Mouse (Mus musculus) stomach, embryonic 15.5 days (tissue): ENCODE measurements around the gene Gid8. TPM values are rescaled to one million over a fixed set of nuclear protein-coding genes. Genes with fewer than 3 reads are reported as not detected.

Experiments
- ATAC-seq: fragments of 200-750 bp; cut with Nextera tagmentation; 2 replicates; pipeline ENCODE4 v1.8.0; 2017; ENCODE audit warnings: low read depth, moderate number of reproducible peaks, moderate TSS enrichment; ENCODE audit not compliant: insufficient read depth, low FRiP score
- H3K27ac ChIP-seq: fragments of 300-500 bp; sonication (generic); 2 replicates; pipeline ENCODE4 v1.5.1; 2015; ENCODE audit warnings: mild to moderate bottlenecking, inconsistent platforms
- H3K27me3 ChIP-seq: fragments of 300-500 bp; sonication (generic); replicated peaks from 2 replicates; pipeline ENCODE4 v1.6.1; 2015; ENCODE audit warnings: inconsistent platforms
- H3K36me3 ChIP-seq: fragments of 300-500 bp; sonication (generic); 2 replicates; pipeline ENCODE4 v1.6.1; 2015; ENCODE audit warnings: inconsistent platforms
- H3K4me1 ChIP-seq: fragments of 300-500 bp; sonication (generic); 2 replicates; pipeline ENCODE4 v1.6.1; 2015; ENCODE audit warnings: inconsistent platforms
- H3K4me2 ChIP-seq: fragments of 300-500 bp; sonication (generic); 2 replicates; pipeline ENCODE4 v1.6.1; 2015; ENCODE audit warnings: mild to moderate bottlenecking, inconsistent platforms
- H3K4me3 ChIP-seq: fragments of 300-500 bp; sonication (generic); replicated peaks from 2 replicates; pipeline ENCODE4 v1.5.1; 2015; ENCODE audit warnings: inconsistent platforms
- H3K9ac ChIP-seq: fragments of 300-500 bp; sonication (generic); 2 replicates; pipeline ENCODE4 v1.6.1; 2015; ENCODE audit warnings: inconsistent platforms
- H3K9me3 ChIP-seq: fragments of 300-500 bp; sonication (generic); 2 replicates; pipeline ENCODE4 v1.6.1; 2016; ENCODE audit warnings: inconsistent platforms
- WGBS: fragments of 180-500 bp; shearing (Covaris S2); methylation state at CpG from one replicate; pipeline ENCODE4 v1.1.7; 2015; 5-methylcytosine and 5-hydroxymethylcytosine counted together
- polyA plus RNA-seq: library from polyadenylated mRNA; unstranded; fragments of >200 nt; fragmentation: Nextera tagmentation; extraction: Ambion mirVana; gene quantifications from 2 replicates; pipeline ENCODE4 v1.2.1, GENCODE M21; 2015

Gid8 gene
- polyA plus RNA-seq, 1 experiment from 2014 or later = 61.4 TPM

DNA sequence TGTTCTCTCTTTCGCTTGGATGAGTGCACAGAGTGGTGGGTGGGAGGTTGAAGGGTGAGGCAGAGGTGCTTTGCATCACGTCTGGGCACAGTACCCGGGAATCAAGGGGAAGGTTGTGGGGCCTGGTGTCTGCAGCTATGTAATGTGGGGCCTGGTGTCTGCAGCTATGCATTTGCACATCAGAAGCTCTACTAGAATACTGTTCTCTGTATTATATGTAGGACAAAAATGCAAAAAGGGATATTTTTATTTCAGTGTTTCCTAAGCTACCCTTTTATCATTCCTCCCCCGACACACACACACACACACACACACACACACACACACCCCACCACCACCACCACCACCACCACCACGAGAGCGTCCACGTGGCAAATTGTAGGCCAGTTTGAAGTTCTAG is 25.3 kb downstream of the Gid8 start:
- WGBS = 78% methylated on average over 7 of the region's 7 CpGs
- Histone ChIP-seq H3K4me3 (no peak overlapping the region), H3K36me3 (no peaks in the 10 kb centered on the region), H3K9ac (no peak overlapping the region), H3K27me3 (0 out of 2 replicates have a peak, but pooled peaks cover 4% of the 10 kb centered on the region), H3K4me1 (0 out of 2 replicates have a peak, but pooled peaks cover 4% of the 10 kb centered on the region), H3K27ac (no peak overlapping the region), H3K9me3 (no peaks in the 10 kb centered on the region), H3K4me2 (no peak overlapping the region)
- no peak for ATAC-seq

DNA sequence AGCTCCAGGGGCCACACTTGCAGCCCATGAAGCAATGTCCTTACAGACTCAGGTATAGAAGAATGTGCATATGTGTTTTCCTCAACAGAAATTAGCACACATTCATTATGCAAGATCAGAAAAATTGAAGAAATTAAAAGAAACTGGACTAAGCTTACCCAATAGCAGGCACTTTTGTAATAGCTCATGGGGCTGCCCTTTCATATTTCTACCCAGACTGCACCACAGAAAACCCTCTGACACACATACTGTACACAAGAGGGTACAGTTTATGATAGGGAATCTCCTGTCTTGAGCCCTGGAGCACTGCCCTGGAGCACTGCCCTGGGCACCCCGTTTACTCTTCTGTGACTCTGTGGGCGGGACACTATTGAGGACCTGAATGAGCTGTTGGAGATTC is 28.1 kb downstream of the Gid8 start:
- ATAC-seq = no peak
- H3K4me3 ChIP-seq = no peak overlapping the region

DNA sequence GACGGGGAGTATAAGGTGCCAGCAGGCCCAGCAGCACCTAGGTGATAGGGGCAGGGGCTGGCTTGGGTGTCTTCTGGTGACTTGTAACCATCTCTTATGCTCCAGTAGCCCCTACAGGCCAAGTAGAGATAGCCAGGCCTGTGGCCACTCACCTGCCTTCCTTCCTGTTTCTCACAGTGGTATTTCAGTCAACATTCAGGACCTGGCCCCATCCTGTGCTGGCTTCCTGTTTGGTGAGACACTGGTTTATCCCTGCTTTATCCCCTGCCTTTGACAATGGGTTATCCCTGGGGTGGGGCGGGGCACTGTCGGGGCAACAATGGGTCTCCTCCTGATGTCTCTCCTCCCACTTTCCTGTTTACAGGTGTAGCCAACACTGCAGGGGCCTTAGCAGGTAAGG is 30.4 kb downstream of the Gid8 start:
- no peak overlapping the region for H3K27ac ChIP-seq
- H3K4me1 ChIP-seq = no peaks in the 10 kb centered on the region
- no peak overlapping the region for H3K9ac ChIP-seq
- 0 out of 2 replicates have a peak, but pooled peaks cover 4% of the 10 kb centered on the region for H3K27me3 ChIP-seq
- no peak overlapping the region for H3K4me3 ChIP-seq
- no peaks in the 10 kb centered on the region for H3K9me3 ChIP-seq
- ATAC-seq = no peak
- no peaks in the 10 kb centered on the region for H3K36me3 ChIP-seq
- 24% methylated on average over 3 of the region's 3 CpGs for WGBS
- H3K4me2 ChIP-seq = no peak overlapping the region

More for the DNA sequence above, 28.1 kb downstream of the Gid8 start:
- Histone ChIP-seq H3K4me1 (no peaks in the 10 kb centered on the region), H3K4me2 (no peak overlapping the region), H3K36me3 (no peaks in the 10 kb centered on the region), H3K27ac (no peak overlapping the region), H3K9ac (no peak overlapping the region), H3K9me3 (no peaks in the 10 kb centered on the region), H3K27me3 (0 out of 2 replicates have a peak, but pooled peaks cover 4% of the 10 kb centered on the region)
- 85% methylated on average over 2 of the region's 2 CpGs for WGBS

DNA sequence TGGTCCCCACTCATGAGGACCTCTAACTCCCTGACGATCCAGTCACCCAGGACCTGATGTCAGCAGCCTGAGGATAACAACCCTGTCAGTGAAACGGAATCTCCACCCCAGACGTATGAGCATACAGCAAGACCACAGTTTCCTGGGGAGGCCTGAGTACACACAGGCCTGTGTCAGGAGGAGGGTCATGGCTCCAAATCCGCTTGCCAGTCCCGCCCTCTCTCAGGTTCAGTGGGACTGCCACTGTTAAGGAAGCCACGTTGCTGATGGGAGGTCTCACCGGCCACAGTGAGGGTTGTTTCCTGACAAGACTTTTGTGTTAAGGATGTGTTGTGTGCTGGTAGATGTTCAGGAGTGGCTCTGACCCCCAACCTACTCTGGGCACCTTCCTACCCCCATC is 31.5 kb downstream of the Gid8 start:
- Histone ChIP-seq H3K36me3 (no peaks in the 10 kb centered on the region), H3K27me3 (0 out of 2 replicates have a peak, but pooled peaks cover 4% of the 10 kb centered on the region), H3K9me3 (no peaks in the 10 kb centered on the region), H3K9ac (no peak overlapping the region), H3K27ac (no peak overlapping the region), H3K4me2 (no peak overlapping the region), H3K4me3 (no peak overlapping the region), H3K4me1 (no peaks in the 10 kb centered on the region)
- WGBS = 64% methylated on average over 7 of the region's 7 CpGs
- ATAC-seq = no peak

DNA sequence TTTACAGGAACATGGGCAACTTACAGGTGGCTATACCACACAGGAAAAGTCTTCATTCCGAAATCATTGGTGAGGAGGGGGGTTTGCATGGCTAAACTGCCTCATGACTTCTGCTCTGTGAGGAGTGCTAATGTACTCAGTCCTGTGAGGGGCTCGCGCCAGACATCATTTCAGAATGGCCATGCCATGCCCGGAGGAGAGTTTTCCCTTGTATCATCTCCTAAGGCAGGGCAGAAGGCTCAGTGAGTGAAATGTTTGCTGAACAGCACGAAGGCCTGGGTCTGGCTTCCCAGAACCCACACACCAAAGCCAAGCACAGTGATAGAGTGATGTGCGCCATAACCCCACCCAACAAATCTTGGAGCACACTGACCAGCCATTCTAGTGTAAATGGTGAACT is 32.9 kb downstream of the Gid8 start:
- H3K4me1 ChIP-seq = no peaks in the 10 kb centered on the region
- H3K27ac ChIP-seq = no peak overlapping the region
- no peak overlapping the region for H3K4me2 ChIP-seq
- ATAC-seq = no peak
- no peak overlapping the region for H3K4me3 ChIP-seq
- no peak overlapping the region for H3K9ac ChIP-seq
- WGBS = 86% methylated on average over 6 of the region's 6 CpGs
- 0 out of 2 replicates have a peak, but pooled peaks cover 4% of the 10 kb centered on the region for H3K27me3 ChIP-seq
- no peaks in the 10 kb centered on the region for H3K9me3 ChIP-seq
- no peaks in the 10 kb centered on the region for H3K36me3 ChIP-seq

DNA sequence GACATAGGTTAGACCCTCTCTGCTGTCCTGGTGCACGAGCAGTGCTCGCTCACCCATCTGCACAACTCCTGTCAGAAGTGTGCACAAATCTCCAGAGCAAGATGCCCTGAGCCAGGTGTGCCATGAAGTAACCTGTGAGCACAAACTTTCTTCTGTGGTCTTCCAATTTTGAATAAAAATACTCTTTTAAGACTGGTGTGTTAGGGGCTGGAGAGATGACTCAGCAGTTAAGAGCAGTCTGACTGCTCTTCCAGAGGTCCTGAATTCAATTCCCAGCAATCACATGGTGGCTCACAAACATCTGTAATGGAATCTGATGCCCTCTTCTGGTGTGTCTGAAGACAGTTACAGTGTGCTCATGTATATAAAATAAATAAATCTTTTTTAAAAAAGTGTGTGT is 33.4 kb downstream of the Gid8 start:
- WGBS = 79% methylated on average over 2 of the region's 2 CpGs

DNA sequence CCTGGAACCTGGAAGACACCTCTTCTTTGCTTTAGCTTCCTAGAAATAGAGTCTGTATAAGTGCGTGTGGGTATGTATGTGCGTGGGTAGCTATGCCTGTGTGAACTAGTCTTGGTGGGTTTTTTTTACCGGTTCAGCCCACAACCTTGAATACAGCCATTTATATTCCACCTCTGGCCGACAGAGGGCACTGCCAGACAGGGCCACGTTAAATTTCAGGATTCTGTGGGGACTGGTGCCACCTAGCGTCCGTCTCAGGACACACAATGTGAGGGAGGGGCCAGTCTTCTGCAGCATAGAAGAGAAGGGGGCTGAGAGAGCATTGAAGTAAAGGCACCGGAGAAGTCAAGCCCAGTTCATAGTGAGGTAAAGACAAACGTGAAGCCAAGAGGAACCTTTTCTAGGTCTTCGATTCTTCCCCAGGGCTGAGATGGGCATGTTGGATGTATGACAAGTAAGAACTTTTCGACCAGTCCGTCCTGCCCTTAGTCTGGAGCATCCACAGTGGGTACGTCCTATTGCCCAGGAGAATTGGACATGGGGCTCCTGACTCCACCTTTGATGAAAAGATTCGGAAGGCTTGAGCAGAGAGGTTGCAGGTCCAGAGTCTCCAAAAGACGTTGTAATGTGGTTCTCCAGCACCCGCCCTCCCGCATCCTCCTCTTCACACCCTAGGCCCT is 35.5 kb downstream of the Gid8 start:
- H3K9ac ChIP-seq = no peak overlapping the region
- WGBS = 34% methylated on average over 17 of the region's 17 CpGs

More for the DNA sequence above, 33.4 kb downstream of the Gid8 start:
- Histone ChIP-seq H3K4me2 (no peak overlapping the region), H3K27me3 (0 out of 2 replicates have a peak, but pooled peaks cover 4% of the 10 kb centered on the region), H3K27ac (no peak overlapping the region), H3K4me1 (no peaks in the 10 kb centered on the region), H3K36me3 (no peaks in the 10 kb centered on the region), H3K4me3 (no peak overlapping the region), H3K9ac (no peak overlapping the region), H3K9me3 (no peaks in the 10 kb centered on the region)
- no peak for ATAC-seq

DNA sequence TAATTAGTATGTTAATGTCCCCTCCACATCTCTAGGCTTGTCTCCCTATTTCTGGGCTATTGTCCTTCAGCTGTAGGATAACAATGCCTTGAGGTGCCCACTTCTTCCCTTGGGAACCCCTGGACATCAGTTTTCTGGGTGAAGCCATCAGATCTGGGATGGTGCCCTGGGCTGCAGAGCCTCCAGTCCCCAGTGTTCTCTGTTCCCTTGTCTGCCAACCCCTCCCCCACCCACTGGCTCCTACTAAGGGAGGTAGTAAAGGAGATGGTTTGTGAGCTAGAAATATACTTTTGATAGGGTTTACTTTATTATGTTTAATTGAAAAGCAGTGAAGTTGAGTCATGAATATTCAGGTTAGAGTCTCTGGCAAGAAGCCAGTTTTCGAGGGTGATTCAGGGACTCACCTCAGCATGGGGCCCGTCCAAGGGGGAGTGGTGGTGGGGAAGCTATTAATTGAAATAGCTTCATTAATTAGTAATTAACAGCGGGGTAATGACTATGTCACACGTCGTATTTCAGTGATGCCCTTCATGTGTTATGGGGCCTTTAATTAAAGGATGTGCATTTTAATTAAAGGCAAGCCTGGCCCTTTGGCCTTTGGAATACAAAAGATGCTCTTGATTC is 36.8 kb downstream of the Gid8 start:
- Histone ChIP-seq H3K4me3 (no peak overlapping the region), H3K4me1 (no peaks in the 10 kb centered on the region), H3K27me3 (no peaks in the 10 kb centered on the region), H3K9ac (no peak overlapping the region), H3K9me3 (no peaks in the 10 kb centered on the region), H3K4me2 (no peak overlapping the region), H3K36me3 (no peaks in the 10 kb centered on the region), H3K27ac (no peak overlapping the region)
- ATAC-seq = no peak
- 47% methylated on average over 5 of the region's 5 CpGs for WGBS

More for the DNA sequence above, 35.5 kb downstream of the Gid8 start:
- Histone ChIP-seq H3K9me3 (no peaks in the 10 kb centered on the region), H3K36me3 (no peaks in the 10 kb centered on the region), H3K27me3 (no peaks in the 10 kb centered on the region), H3K4me2 (no peak overlapping the region), H3K4me3 (no peak overlapping the region), H3K4me1 (no peaks in the 10 kb centered on the region), H3K27ac (no peak overlapping the region)
- peak; percentile 63; the same call in 1 of the 2 replicates for ATAC-seq

DNA sequence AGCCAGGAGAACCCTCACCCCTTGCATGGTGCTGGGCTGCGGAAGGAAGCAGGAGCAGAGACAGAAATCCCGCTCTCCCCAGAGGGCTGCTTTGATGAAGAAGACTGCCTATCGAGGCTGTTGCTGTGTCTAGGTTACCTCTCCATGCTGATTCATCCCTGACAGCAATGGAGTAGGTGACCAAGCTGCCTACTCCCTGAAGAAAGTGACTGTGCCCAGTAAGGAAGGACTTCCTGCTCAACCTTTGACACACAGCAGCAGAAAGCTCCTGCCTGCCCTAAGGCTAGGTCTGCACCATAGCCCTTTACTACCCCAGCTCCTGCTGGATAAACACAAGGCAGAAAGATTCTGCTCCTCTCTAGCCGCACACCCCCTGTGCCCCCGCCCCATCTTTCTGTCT is 39.0 kb downstream of the Gid8 start:
- no peaks in the 10 kb centered on the region for H3K36me3 ChIP-seq
- no peaks in the 10 kb centered on the region for H3K27me3 ChIP-seq
- WGBS = 45% methylated on average over 5 of the region's 5 CpGs
- H3K4me2 ChIP-seq = no peak overlapping the region
- H3K4me1 ChIP-seq = no peaks in the 10 kb centered on the region
- ATAC-seq = no peak
- H3K9ac ChIP-seq = no peak overlapping the region
- H3K9me3 ChIP-seq = no peaks in the 10 kb centered on the region
- no peak overlapping the region for H3K27ac ChIP-seq
- no peak overlapping the region for H3K4me3 ChIP-seq

DNA sequence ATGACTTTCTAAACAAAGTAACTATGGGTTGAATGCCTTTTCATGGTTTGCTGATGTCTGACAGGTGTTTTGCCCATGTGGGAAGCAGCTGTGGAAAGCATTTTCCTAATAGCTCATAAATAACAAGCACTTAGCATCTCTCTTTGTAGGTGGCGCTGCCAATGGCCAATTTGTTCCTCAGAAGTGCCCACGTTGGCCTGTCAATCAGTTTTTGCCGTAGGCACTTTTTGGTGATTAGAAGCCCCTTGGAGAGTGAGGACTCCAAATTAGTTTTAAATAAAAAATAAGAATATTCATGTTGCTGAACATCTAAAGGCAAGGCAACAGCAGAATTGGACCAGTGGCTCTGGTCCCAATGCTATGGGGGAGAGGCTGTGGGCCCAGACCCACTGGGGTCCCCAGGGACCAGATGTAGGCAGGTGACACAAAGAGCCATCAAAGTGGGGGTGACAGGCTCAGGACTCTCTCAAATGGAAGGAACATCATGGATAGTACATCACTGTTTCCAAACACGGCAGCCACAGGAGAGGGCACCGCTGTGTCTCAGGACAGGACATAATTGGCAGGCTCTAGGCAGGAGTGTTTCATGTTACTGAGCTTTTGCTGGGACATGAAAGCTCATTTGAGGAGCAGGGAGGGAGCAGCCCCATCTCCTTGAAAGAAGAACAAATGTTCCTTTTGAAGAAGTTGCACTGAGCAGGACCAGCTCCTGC is 45.2 kb downstream of the Gid8 start:
- Histone ChIP-seq H3K4me3 (no peak overlapping the region), H3K27ac (no peak overlapping the region), H3K4me1 (no peaks in the 10 kb centered on the region), H3K27me3 (peaks cover 2% of the 10 kb centered on the region; the same call in 1 of the 2 replicates), H3K4me2 (no peak overlapping the region), H3K9me3 (no peaks in the 10 kb centered on the region), H3K36me3 (no peaks in the 10 kb centered on the region), H3K9ac (no peak overlapping the region)
- ATAC-seq = no peak
- 79% methylated on average over 5 of the region's 5 CpGs for WGBS

DNA sequence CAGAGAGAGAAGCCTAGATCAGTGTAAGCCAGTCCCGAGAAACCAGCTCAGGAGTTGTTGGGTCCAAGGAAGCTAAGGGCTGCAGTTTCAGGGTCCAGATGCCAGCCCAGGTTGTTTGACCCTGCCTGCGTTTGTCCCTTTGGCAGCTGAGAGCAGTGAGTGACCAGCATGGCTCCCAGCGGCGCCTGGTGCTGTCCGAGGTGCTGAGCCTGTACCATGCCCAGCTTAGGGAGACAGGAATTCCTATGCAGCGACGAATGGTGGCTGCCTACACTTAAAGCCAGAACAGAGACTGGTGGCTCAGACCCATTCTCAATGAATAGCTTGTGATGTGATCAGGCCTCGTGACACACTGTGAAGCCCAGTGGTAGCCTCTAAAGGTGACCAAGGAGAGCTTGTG is 46.0 kb downstream of the Gid8 start:
- WGBS = 3% methylated on average over 8 of the region's 8 CpGs
- no peaks in the 10 kb centered on the region for H3K36me3 ChIP-seq
- no peak overlapping the region for H3K27ac ChIP-seq
- H3K27me3 ChIP-seq = peaks cover 2% of the 10 kb centered on the region; the same call in 1 of the 2 replicates
- no peaks in the 10 kb centered on the region for H3K4me1 ChIP-seq
- no peak overlapping the region for H3K9ac ChIP-seq
- H3K4me2 ChIP-seq = no peak overlapping the region
- H3K9me3 ChIP-seq = no peaks in the 10 kb centered on the region
- H3K4me3 ChIP-seq = no peak overlapping the region
- no peak for ATAC-seq

DNA sequence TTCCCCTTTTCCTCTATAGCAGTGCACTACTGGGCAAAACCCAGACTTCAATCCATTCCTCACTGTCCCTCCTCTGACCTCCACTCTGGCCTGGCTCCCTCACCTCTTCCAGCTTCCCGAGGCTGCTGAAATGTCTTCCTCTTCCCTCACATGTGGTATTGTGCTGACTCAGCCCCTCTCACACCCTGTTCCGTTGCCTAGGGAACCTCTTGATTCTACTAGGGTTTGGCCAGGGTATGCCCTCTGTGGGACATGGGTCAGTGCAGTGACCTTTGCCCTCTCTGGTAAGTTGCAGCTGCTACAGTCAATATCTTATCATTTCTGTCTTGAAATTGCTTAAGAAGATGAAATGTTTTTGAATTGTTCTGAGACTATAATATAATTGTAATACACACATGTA is 46.9 kb downstream of the Gid8 start:
- 34% methylated on average over 2 of the region's 2 CpGs for WGBS
- ATAC-seq = no peak
- H3K4me2 ChIP-seq = no peak overlapping the region
- no peaks in the 10 kb centered on the region for H3K9me3 ChIP-seq
- H3K9ac ChIP-seq = no peak overlapping the region
- no peak overlapping the region for H3K27ac ChIP-seq
- no peaks in the 10 kb centered on the region for H3K36me3 ChIP-seq
- no peaks in the 10 kb centered on the region for H3K4me1 ChIP-seq
- H3K27me3 ChIP-seq = peaks cover 2% of the 10 kb centered on the region; the same call in 1 of the 2 replicates
- no peak overlapping the region for H3K4me3 ChIP-seq
